Mouse (Mus musculus): ENCODE measurements around the gene Esyt1. TPM values are rescaled to one million over a fixed set of nuclear protein-coding genes. Genes with fewer than 3 reads are reported as not detected.
A peak's percentile ranks its signal among the peaks of the same experiment; 100 is the strongest.

Gene Esyt1
- polyA plus RNA-seq, 1 experiment: 9.8 TPM

DNA sequence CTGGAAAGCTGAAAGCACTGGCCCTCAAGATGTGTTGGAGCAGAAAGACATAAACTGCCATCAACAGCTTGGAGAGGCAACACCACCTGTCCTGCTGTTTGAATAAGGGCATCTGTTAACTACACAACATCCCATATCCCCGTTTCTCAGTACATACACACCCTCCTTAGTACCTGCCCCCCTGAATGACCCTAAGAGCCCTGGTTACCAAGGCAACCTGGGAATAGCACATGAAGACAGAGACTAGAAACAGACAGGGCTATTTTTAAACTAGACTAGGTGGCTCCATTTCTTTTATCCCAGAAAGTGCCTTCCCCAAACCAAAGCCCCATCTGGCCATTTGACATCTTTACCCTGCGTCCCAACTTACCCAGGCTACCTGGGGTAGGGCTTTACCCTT, 17.4 kb upstream of the Esyt1 start:
- no peak for DNase-seq (ENCODE audit: extremely low spot score in 1 of 2, low spot score in 1 of 2)

DNA sequence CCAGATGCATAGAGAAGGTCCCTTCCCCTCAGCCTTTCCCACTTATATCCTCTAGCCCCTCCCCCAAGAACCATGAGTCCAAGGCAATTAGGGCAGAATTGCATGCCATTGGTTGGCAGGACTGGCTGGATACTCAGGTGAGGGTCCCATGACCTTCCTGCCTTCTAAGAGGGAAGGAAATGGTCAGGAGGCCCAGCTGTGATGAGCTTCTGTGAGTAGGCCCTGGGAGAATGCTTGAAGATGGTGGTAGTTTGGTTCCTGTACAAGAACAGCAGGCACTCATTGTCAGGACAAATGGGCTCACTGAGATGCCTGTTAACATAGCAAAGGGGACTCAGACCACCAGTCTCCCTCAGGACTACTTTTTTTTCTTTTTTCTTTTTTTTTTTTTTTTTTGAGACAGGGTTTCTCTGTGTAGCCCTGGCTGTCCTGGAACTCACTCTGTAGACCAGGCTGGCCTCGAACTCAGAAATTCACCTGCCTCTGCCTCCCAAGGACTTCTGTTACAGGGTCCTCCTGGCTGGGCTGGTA, 12.7 kb upstream of the Esyt1 start:
- no peak for DNase-seq (ENCODE audit: extremely low spot score in 1 of 2, low spot score in 1 of 2)

DNA sequence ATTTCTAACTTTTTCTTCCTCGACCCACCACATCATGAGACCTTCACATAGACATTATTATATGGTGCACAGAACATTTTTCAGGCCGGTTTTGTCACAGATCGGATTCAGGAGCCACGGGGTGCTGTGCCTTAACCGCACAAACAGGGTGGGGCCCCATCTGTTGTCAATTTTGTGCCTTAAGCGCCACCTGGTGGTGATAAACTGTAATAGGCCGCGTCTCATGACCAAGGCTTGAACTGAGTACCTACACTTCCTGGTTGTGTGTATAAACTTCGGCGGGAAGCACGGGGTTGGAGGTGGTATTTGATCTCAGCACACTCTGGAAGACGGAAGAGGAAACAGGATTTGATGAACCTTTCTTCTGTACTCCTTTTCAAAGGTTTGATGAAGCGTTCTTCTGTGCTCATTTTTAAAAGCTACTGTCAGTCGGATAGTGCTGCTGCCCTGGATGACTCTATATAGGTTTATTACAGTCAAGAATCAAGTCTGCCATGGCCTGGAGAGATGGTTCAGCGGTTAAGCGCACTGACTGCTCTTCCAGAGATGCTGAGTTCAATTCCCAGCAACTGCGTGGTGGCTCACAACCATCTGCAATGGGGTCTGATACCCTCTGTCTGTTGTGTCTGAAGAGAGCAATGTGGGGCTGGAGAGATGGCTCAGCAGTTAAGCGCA, 10.7 kb upstream of the Esyt1 start:
- DNase-seq (ENCODE audit: extremely low spot score in 1 of 2, low spot score in 1 of 2): peak; percentile 81 to 96

DNA sequence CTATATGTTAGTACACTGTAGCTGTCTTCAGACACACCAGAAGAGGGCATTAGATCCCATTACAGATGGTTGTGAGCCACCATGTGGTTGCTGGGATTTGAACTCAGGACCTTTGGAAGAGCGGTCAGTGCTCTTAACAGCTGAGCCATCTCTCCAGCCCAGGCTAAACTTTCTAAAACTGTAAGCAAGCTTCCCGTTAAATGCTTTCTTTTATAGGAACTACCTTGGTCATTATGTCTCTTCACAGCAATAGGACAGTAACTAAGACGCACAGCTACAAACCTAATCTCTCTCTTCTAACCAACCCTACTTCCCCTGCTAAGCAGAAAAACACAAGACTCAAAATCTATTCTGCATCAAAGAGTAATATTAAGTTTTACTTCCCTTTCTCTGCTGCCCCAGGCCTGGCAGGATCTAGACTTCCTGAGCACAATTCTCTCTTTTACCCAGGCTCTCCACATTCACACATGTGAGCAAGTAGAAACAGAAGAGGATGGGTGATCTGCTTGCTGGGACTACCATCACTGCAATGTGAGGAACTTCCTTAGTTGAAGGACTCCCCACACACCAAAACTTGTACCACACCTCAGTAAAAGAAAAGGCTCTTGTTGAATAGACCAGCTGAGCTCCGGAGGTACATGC, 10.1 kb upstream of the Esyt1 start:
- no peak for DNase-seq (ENCODE audit: extremely low spot score in 1 of 2, low spot score in 1 of 2)

DNA sequence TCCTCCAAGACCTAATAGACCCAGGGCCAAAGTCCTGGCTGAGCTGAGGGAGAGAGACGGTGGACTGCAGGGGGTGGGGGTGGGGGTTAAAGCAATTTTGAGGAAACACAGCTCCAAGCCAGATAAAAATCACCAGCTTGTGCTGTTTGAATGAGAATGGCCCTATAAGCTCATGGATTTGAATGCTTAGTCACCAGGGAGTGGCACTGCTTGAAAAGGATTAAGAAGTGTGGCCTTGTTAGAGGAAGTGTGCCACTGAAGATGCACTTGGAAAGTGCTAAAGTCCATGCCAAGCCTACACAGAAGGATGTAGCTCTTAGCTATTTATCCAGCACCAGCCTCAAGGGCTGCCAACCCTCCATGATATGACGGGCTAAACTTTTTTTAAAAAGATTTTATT, 9.5 kb upstream of the Esyt1 start:
- DNase-seq (ENCODE audit: extremely low spot score in 1 of 2, low spot score in 1 of 2): no peak

DNA sequence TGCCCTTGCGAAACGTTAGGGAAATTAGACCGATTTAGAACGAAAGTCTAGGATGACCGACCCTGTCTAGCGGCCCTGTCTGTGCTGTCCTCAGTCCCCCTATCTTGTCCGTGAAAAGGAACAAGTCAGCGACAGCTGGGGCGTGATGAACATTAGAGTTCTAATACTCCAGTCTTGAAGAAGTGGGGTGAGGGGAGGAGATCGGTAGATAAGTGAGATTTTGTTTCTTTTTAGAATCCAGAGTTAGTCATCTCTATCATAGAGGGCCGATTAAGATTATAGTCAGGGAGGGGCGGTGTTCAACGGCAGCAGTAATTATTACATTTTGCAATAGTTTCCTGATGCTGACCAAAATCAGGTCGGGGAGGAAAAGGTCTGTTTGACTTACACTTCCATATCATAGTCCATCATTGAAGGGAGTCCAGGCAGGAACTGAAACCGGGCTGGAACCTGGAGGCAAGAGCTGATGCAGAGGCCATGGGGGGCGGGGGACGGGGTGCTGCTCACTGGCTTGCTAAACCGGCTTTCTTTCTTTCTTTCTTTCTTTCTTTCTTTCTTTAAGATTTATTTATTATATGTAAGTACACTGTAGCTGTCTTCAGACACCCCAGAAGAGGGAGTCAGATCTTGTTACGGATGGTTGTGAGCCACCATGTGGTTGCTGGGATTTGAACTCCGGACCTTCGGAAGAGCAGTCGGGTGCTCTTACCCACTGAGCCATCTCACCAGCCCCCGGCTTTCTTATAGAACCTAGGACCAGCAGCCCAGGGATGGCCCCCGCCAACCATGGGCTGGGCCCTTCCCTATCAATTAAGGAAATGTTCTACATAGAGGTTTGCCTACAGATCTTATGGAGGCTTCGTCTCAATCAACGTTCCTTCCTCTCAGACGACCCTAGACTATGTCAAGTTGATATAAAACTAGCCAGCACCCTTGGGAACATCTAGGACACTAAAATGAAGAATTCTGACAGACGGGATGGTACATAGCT, 990 bp upstream of the Esyt1 start:
- DNase-seq (ENCODE audit: extremely low spot score in 1 of 2, low spot score in 1 of 2): no peak

DNA sequence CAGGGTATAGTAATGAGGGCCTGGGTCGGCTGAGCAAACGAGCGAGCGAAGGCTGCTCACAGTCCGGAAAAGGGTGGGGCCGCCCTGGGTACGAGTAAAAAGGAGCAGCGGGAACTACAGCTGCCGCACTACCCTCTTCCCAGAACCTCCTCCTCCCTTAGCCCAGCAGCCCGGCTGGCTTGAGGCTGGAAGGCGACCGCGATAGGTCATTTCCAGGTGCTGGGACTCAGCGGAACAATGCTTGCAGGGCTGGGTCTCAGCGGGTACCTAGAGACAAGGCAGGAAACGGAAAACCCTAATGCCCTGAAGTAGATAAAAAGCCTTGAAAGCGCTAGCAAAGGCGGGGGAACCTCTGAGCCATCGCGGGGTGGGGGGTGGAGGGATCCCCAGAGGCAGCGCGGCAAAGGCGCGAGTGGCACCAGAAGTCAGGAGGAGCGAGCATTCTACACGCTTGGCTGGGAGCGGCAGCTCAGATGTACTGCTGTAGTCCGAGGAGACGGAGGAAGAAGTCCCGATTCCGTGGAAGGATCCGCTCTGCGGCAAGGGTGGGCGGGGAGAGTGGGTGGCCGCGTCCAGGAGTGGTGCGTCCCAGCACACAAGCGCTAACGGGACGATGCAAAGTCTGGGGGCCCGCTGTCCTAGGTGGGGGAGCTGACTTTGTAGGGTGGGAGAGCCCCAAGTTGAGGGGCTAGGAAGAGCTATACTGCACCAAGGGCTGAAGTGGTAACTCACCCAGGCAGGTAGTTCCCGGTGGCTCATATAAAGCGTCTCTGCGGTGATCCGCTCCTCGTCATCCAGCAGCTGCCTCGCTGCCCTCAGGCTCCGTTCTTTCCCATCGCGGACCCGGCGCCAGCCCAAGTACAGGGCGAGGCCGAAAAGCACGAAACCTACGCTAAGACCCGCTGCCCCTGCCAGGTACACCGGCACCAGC, 674 bp downstream of the Esyt1 start:
- peak in 1 of 2 experiments; percentile 54 for DNase-seq (ENCODE audit: extremely low spot score in 1 of 2, low spot score in 1 of 2)

DNA sequence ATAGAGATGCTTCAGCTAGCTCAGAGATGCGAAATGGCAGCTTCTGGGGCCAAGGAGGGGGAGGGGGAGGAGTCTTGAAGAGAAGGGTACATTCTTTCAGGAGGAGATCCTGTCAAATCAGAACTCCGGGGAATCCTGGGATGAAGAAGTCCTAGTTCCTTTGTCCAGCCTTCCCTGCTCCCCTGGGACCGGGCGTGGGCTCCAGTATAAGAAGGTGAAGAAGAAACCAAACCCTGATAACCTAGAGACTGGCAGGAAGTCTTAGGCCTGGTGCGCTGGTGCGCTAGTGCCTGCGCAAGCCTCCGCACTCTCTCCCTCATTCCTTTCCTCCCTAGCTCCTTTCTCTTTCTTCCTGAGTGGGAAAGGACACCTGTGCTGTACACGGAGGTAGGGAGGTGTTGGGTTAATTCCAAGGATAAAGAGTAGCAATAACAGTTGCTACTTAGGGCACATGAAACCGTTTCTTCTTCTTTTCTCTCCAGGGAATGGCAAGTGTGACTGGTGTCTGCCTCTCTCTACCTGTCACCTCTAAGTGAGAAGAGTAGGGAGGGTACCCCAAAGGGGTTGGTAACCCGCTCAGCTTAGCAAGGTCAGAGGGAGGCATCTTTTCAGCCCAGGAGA, 1.4 kb downstream of the Esyt1 start:
- no peak for DNase-seq (ENCODE audit: extremely low spot score in 1 of 2, low spot score in 1 of 2)

DNA sequence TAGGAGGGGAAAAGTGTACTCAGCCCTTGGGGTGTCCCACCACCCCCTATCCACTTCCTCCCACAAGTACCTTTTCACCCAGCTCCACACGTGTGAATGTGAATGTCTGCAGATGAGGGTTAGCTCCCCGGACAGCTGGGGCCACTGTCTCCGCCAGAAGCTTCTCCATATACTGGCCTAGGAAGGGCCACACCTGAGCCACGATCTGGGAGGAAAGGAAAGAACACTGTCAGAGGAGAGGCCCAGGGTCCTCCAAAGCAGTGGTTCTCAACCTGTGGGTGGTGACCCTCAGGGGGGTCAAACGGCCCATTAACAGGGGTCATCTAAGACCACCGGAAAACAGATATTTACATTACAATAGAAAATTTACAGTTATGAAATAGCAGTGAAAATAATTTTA, 3.3 kb downstream of the Esyt1 start:
- no peak for DNase-seq (ENCODE audit: extremely low spot score in 1 of 2, low spot score in 1 of 2)

DNA sequence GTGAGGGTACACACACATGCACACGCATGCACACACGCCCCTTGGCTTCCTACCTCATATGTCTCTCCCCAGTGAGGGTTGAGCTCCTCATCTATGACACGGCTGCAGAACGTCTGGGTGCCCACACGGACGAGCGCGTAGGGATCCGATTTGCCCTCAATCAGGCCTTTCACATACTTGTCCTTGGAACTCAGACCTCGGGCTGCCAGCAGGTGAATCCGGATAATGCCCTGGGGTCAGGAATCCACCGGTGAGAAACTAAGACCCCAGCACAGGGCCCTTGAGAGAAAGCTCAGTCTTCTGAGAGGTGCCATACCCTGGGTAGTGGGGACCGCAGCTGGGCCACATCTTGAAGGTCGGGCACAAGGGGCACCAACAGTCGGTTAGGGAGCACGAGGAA, 5.1 kb downstream of the Esyt1 start:
- DNase-seq (ENCODE audit: extremely low spot score in 1 of 2, low spot score in 1 of 2): no peak

DNA sequence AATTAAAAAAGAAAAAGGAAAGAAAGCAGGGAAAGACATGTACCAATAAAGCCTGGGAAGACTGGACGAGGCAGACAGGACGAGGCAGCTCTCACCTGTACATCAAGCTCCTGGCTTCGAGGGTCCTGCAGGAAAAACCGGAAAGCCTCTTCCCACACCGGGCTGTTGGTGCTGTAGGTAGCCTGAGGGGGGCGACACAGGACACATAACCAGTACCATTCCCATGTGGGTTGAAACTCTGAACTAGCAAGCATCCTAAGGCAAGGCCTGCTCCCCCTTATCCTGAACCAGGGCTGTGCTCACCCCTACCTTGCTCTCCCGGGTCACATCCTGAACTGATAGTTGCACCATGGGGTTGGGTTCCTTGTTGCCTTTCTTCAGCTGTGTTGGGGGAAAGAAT, 6.8 kb downstream of the Esyt1 start:
- DNase-seq (ENCODE audit: extremely low spot score in 1 of 2, low spot score in 1 of 2): peak in 1 of 2 experiments; percentile 57

DNA sequence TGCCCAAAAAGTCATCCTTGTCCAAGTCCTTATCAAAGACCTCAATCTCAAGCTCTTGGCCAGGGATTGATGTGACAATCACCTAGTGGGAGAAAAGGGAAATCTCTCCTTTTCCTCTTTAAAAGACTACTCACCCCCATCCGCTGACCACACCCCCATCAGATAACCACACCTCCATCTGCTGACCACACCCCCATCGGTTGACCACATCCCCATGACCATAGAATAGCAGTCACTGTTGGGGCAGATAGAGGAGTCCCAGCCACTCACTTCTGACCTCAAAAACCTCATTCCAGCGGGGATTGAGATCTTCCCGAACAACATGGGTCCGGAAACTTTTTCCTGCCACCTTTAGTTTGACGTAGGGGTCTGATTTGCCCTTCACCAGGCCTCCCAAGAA, 9.0 kb downstream of the Esyt1 start:
- no peak for DNase-seq (ENCODE audit: extremely low spot score in 1 of 2, low spot score in 1 of 2)

DNA sequence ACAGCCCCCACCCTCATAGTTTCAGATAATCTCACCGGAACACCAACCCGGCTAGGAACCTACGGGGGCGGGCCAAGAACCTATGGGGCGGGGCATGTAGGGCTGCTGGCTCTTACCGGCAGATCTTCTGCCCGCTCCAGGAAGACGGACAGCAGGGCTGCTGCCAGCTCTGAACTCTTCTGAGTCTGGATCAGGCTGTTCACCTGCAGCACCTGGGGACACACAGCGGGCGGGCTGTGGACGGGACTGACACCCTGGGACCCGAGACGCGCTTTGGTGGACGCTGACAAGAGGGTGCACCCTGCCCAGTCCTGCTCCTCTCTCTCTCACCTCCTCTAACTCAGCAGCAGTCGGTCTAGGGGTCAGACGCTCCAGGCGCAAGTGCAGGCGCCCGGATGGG, 9.6 kb downstream of the Esyt1 start:
- DNase-seq (ENCODE audit: extremely low spot score in 1 of 2, low spot score in 1 of 2): no peak

DNA sequence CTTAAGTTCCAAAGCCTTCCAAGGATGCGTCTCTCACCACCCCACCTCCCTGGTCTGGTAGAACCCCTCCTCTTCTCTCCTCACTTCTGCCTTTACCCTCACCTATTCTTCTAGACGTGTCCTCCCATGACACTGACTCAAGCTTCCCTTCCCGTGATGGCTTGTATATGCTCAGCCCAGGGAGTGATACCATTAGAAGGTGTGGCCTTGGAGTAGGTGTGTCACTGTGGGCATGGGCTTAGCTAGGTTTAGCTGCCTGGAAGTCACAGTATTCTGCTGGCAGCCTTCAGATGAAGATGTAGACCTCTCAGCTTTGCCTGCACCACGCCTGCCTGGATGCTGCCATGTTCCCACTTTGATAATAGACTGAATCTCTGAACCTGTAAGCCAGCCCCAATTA, 10.6 kb downstream of the Esyt1 start:
- DNase-seq (ENCODE audit: extremely low spot score in 1 of 2, low spot score in 1 of 2): no peak

DNA sequence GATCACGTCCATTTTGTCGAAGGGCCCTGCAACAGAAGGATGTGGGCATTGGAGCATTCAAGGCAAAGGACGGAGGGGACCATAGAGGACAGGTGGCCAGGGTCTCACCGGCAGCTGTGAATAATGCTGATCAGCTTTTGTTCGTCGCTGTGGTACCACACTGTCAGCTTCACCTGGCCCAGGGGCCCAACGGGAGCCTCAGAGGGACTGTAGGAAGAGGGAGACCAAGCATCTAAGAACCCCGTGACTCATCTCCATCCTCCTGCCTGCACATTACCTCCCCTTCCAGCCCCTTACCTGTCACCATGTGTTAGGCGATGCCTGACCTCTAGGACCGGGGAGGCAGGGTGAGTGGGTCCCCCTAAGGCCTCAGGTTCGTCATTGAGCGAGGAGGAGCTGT, 13.9 kb downstream of the Esyt1 start:
- DNase-seq (ENCODE audit: extremely low spot score in 1 of 2, low spot score in 1 of 2): no peak

DNA sequence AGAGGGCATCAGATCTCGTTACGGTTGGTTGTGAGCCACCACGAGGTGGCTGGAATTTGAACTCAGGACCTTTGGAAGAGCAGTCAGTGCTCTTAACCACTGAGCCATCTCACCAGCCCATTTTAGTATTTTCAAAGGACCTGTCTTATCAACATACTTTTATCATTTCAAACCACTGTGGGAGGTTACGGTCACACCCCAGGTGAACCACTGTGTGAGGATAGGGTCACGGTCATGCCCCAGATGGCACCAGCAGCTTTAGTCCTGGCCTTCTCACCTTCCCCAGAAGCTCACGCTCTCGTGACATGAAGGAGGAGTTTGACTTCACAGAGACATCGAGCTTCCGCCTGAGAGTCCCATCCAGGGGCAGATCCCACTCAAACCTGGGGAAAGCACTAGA, 14.5 kb downstream of the Esyt1 start:
- DNase-seq (ENCODE audit: extremely low spot score in 1 of 2, low spot score in 1 of 2): no peak

DNA sequence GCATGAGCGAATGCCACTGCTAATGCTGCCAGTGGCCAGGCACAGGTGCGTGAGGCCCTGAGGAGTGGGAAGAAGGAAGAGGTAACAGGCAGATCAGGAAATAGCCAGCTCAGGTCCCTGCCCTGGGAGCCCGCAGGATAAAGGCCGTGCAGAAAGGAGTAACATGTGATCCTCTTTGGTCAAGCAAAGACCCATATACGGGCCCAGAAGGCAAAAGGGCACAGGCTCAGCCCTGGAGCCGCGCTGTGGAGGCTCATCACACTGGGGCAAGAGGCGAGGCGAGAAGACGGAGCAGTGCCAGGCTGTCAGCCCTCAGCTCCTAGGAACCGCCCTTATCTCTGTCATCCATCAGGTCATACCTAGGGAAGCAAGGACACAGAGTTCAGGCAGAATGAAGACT, 15.4 kb downstream of the Esyt1 start:
- no peak for DNase-seq (ENCODE audit: extremely low spot score in 1 of 2, low spot score in 1 of 2)

DNA sequence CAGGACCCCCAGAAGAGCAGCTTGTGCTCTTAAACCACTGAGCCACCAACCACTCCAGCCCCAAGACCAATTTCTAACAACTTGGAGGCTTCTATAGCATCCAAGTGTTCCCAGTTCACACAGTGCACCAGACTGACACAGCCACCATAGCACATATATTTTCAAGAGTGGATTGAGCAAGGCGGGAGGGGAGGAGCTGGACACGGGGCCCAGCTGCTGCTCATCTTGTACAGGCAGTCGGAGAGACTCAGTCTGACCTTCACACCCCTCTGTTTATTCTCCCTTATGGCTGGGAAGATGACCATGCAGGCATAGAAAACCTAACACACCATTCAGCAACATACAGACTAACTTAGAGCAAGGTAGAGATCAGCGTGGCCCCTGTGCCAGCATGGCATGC, 15.8 kb downstream of the Esyt1 start:
- no peak for DNase-seq (ENCODE audit: extremely low spot score in 1 of 2, low spot score in 1 of 2)

DNA sequence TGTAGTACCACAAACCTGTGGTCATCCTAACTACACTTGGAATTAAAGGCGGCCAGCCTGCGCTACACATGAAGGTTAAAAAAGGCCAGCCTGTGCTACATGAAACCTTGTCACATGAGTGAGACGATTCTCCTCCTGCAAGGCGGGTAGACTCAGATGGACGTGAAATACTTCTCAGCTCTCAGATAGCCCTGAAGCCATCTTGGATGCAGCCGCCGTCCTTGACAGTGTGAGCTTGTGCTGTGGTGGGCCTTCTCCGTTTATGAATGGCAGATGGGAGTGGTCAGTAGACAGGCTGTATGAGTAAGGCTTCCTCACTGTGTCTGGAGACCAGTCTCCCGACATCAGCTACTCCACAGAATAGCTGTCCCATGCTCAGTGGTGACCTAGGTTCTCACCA, 16.5 kb downstream of the Esyt1 start:
- DNase-seq (ENCODE audit: extremely low spot score in 1 of 2, low spot score in 1 of 2): no peak

DNA sequence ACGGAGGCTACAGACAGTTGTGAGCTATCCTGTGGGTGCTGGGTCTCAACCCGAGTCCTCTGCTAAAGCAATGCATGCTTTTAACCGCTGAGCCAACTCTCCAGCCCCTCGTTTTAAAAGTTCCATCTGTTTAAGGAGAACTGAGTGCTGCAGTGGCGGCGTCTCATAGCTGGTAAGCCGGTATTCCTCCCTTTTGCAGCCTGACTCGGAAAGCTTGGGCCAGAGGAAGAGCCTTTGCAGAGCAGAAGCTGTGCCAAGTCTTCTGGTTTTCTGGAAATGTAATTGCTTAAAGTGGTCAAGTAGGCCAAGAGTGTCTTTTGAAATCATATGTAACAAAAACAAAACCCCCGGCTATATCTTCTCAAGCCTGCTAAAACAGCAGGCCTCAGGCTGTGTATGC, 17.4 kb downstream of the Esyt1 start:
- DNase-seq (ENCODE audit: extremely low spot score in 1 of 2, low spot score in 1 of 2): no peak
